ENCODE assay signal across 8 mouse cellular contexts in genomic region chr8:79295276-79296105, GRCm38 (mm10). TPM values are rescaled to one million over a fixed set of nuclear protein-coding genes. Genes with fewer than 3 reads are reported as not detected.
DNase-seq lines count a peak whose midpoint lies in the region; ATAC-seq and TF ChIP-seq lines count a peak whose summit lies in the region.

No protein-coding gene starts in this region.

- no peak for DNase-seq in layer of hippocampus, adult 2 months (ENCODE audit: low spot score in 2 of 2)
- DNase-seq in layer of hippocampus, postnatal 25 days (ENCODE audit: extremely low spot score in 1 of 2, low spot score in 1 of 2): no peak
- peak; percentile 30 for DNase-seq in adipocyte (ENCODE audit: low spot score)
- peak; percentile 9 for DNase-seq in hindbrain, embryonic 11.5 days (ENCODE audit: low spot score)
- DNase-seq in frontal cortex, postnatal 10 days (ENCODE audit: low spot score in 2 of 2): no peak
- DNase-seq in gastrocnemius, postnatal 25 days: no peak
- no peak for DNase-seq in right cerebral cortex, postnatal 36 days (ENCODE audit: low spot score in 2 of 2)

- H3K4me1 ChIP-seq in hindbrain, embryonic 11.5 days (replicated peaks; ENCODE audit: control insufficient read depth, insufficient read depth, low read length): peaks cover 2% of the 10 kb centered on the region; the same call in 1 of the 2 replicates
- H3K4me1 ChIP-seq in midbrain, embryonic 13.5 days (replicated peaks): peaks cover 34% of the 10 kb centered on the region

- H3K9ac ChIP-seq in hindbrain, embryonic 11.5 days (ENCODE audit: low read depth, low read length): peak overlapping the region; percentile 82
- peak overlapping the region; percentile 81 for H3K9ac ChIP-seq in midbrain, embryonic 13.5 days (replicated peaks)

- H3K4me2 ChIP-seq in hindbrain, embryonic 11.5 days (replicated peaks; ENCODE audit: low read depth, low read length): peak overlapping the region; percentile 76
- peak overlapping the region; percentile 84 for H3K4me2 ChIP-seq in midbrain, embryonic 13.5 days (replicated peaks)

- H3K27me3 ChIP-seq in hindbrain, embryonic 11.5 days (ENCODE audit: control insufficient read depth, insufficient read depth, low read length): no peaks in the 10 kb centered on the region
- no peaks in the 10 kb centered on the region for H3K27me3 ChIP-seq in midbrain, embryonic 13.5 days

- TF ChIP-seq CTCF in layer of hippocampus, adult 2 months (conservative IDR thresholded peaks at IDR 0.05): no peak

- no peak; the same call in 1 of the 2 replicates for ATAC-seq in hindbrain, embryonic 11.5 days (ENCODE audit: low FRiP score)
- no peak; the same call in 1 of the 2 replicates for ATAC-seq in midbrain, embryonic 13.5 days

- 17% methylated on average over 18 of the region's 18 CpGs for WGBS in hindbrain, embryonic 11.5 days
- 15% methylated on average over 18 of the region's 18 CpGs for WGBS in midbrain, embryonic 13.5 days

- H3K4me3 ChIP-seq in layer of hippocampus, adult 2 months: peak overlapping the region; percentile 67
- peak overlapping the region; percentile 73 for H3K4me3 ChIP-seq in hindbrain, embryonic 11.5 days (ENCODE audit: low read depth, low read length)
- H3K4me3 ChIP-seq in midbrain, embryonic 13.5 days (replicated peaks): peak overlapping the region; percentile 65

- no peaks in the 10 kb centered on the region for H3K9me3 ChIP-seq in hindbrain, embryonic 11.5 days (ENCODE audit: control insufficient read depth, low read length)
- no peaks in the 10 kb centered on the region for H3K9me3 ChIP-seq in midbrain, embryonic 13.5 days

- H3K36me3 ChIP-seq in hindbrain, embryonic 11.5 days (ENCODE audit: control insufficient read depth, insufficient read depth, low read length): no peaks in the 10 kb centered on the region
- H3K36me3 ChIP-seq in midbrain, embryonic 13.5 days: no peaks in the 10 kb centered on the region

- H3K27ac ChIP-seq in layer of hippocampus, adult 2 months: peak overlapping the region; percentile 98
- peak overlapping the region; percentile 95 for H3K27ac ChIP-seq in hindbrain, embryonic 11.5 days (ENCODE audit: low read depth, low read length)
- H3K27ac ChIP-seq in midbrain, embryonic 13.5 days: peak overlapping the region; percentile 91

RNA-seq across cellular contexts. Expression of gene Mmaa, which starts 0.8 kb away (rescaled TPM):
- total RNA-seq in layer of hippocampus, adult 2 months (2021): 10 to 100 TPM; 26.0 to 28.5 TPM
- total RNA-seq in layer of hippocampus, postnatal 25 days (2021): 10 to 100 TPM; 25.0 to 25.9 TPM
- 12.2 and 12.5 TPM in 2 replicates for polyA plus RNA-seq in hindbrain, embryonic 11.5 days (2014; fragmentation: Nextera tagmentation; extraction: Ambion mirVana)
- 17.2 and 18.1 TPM in 2 replicates for polyA plus RNA-seq in midbrain, embryonic 13.5 days (2015; fragmentation: Nextera tagmentation; extraction: Ambion mirVana)
- total RNA-seq in gastrocnemius, postnatal 25 days (2021): 10 to 100 TPM; 17.8 to 21.3 TPM

RNA-seq across cellular contexts. Expression of gene 1700011L22Rik, which starts 47.1 kb away (rescaled TPM):
- not detected for total RNA-seq in layer of hippocampus, adult 2 months (2021)
- total RNA-seq in layer of hippocampus, postnatal 25 days (2021): not detected
- polyA plus RNA-seq in hindbrain, embryonic 11.5 days (2014; fragmentation: Nextera tagmentation; extraction: Ambion mirVana): not detected in 2 replicates
- not detected in 2 replicates for polyA plus RNA-seq in midbrain, embryonic 13.5 days (2015; fragmentation: Nextera tagmentation; extraction: Ambion mirVana)
- not detected for total RNA-seq in gastrocnemius, postnatal 25 days (2021)

Comparison
In these comparisons a context has a peak if more than half of its experiments do, and no peak if none do; other contexts are left out.
1. DNase-seq: peak in adipocyte (single experiment) and hindbrain, embryonic 11.5 days (single experiment); none in layer of hippocampus, adult 2 months (0 of 2), layer of hippocampus, postnatal 25 days (0 of 2), frontal cortex, postnatal 10 days (0 of 2), gastrocnemius, postnatal 25 days (single experiment) and right cerebral cortex, postnatal 36 days (0 of 2).
2. Peak in every context shown above with its lines, with median percentiles within 50 percentile points of each other: H3K27ac ChIP-seq and H3K4me3 ChIP-seq.